Mouse (Mus musculus) A20 (cell line): ENCODE data around the gene Poldip3.

Source experiments
- DNase-seq: peaks from one replicate; pipeline ENCODE4 v3.0.0-alpha.2; 2011; ENCODE audit warnings: low read depth, low spot score

The Poldip3 gene

DNA sequence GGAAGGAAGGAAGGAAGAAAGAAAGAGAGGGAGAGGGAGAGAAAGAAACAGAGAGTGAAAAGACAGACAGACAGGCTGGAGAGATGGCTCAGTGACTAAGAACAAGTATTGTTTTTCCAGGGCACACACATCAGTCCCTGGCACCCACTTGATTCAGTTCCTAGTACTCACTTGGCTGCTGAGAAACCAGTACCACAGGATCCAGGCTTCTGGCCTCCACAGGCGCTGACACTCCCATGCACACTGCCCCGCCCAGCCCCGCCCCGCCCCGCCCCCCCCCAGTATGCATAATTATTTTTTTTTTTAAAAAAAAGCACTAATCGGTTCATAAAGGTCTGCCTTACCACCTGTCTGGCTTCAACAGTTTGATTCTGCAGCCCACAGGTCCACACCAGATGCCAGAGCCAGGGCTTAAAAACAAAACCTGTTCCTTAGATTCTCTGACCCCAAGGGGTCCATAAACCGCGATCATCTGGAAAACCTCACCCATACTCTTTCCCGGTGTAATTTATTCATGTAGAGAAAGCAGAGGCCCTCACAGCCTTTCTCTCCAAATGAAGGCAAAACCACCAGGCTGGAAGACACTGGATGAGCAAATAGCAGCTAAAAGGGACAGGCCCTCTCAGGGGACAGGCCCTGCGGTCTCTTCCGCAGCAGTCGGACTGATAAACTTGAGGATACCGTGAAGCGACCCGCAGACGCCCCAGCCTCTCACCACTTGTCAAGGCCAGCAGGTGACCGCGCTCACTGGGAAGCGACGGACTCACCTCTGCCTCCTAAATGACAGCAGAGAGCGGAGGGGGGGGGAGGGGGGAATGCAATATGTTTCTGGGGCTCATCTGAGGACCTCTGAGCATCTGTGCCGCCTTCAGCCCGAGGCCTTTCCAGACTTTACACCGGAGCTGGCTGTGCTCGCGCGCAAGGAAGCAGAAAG, 60.4 kb downstream of the Poldip3 start:
- DNase-seq, result no peak

DNA sequence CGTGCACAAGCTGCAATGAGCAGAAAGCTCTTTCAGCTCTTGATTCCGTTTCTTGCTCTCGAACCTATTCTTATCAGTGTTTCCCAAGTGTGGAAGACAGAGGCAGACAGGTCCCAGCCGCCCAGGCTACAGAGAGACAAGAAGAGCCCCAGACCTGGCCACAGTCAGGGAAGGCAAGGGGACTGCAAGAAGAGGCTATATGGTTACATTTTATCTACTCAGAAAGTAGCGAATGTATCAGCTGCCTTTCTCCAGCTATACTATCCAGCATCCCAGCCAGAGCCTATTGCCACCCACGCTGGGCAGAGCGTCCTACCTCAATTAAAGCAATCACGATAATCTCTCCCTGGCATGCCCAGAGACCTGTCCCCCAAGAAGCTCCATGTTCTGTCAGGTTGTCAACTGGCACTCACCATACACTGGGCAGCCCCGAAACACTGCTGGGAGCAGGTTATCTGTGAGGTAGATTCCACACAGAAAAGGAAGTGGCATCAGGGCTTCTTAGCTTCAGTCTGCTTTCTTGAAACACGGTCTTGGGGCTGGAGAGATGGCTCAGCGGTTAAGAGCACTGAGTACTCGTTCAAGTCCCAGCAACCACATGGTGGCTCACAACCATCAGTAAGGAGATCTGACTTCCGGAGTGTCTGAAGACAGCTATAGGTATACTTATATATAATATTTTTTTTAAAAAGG, 62.4 kb downstream of the Poldip3 start:
- no peak for DNase-seq

DNA sequence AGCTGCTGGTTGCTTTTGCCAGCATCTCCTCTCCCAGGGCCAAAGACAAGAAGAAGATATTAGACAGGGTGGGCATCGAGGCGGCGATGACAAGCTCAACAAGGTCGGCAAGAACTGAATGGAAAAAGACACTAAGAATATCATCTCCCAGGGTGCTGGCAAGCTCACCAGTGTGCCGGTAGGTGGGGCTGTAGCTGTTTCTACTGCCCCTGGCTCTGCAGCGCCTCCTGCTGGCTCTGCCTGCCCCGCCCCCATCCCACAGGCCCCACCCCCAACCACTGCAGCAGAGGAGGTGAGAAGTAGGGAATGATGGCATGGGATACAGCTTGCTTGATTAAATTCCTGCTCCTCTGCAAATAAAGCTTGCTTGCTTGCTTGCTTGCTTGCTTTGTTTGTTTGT, 63.3 kb downstream of the Poldip3 start:
- DNase-seq, result peak; percentile 76

DNA sequence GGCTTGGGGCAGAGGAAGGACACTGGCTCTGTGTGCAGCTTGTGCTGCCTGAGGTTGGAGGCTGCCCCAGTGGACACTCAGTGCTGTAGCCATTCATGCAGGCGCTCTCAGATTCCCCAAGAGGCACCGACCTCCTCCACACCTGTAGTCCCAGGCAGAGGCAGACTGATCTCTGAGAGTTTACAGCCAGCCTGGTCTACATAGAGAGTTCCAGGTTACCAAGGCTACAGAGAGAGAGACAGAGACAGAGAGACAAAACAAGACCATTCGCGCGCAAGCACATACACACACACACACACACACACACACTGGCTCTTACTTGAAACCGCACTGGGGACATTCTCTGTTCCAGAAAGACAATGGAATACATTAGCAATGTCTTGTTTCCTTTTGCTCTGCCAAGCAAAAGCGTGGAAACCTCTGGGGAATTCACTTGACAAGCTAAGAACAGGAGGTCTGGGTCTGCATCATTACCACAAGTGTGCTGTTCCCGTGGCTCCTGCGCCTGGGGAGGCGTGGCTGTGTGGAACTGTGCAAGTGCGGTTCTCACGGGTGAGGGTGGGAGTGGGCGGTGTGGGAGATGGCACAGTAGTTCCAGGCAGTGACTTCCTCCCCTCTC, 65.1 kb downstream of the Poldip3 start:
- no peak for DNase-seq

DNA sequence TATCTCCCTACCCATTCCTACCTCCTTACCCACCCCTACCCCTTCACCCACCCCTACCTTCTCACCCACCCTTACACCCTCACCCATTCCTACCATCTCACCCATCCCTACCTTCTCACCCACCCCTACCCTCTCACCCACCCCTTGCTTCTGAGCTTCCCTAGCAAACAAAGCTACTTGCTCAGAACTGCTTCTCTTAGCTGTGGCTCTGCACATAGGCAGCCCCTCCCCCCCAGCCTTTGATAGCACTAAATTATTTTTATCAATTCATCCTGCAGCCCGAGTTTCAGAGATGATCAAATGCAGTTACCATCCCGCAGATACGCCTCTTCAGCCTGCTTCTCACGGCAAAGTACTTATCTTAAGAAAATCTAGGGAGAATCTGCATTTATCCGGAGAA, 65.7 kb downstream of the Poldip3 start:
- DNase-seq, result no peak
